Mouse (Mus musculus): ENCODE data around the gene Casp7.
A peak's percentile ranks its signal among the peaks of the same experiment; 100 is the strongest.
"Not testable (repeated sequence)": the region's sequence is repeated elsewhere in the genome, so short reads cannot be mapped to it uniquely, and the experiment has no call there.

Casp7 gene

GRCm38 (mm10) chr19:56385546-56385945, 11.4 kb upstream of the Casp7 start:
- no peak for DNase-seq (ENCODE audit: low spot score in 2 of 2)

- DNase-seq (ENCODE audit: low spot score in 2 of 2), result no peak
Measured at GRCm38 (mm10) chr19:56386095-56386494, 10.8 kb upstream of the Casp7 start.

GRCm38 (mm10) chr19:56387726-56388302, 9.1 kb upstream of the Casp7 start:
- DNase-seq (ENCODE audit: low spot score in 2 of 2), result no peak

- no peak for DNase-seq (ENCODE audit: low spot score in 2 of 2)
Measured at GRCm38 (mm10) chr19:56389176-56389575, 7.8 kb upstream of the Casp7 start.

GRCm38 (mm10) chr19:56389879-56390278, 7.0 kb upstream of the Casp7 start, which contains the start of gene Nrap:
Gene Nrap (minus strand): TSS chr19:56390037.
- DNase-seq (ENCODE audit: low spot score in 2 of 2), result no peak

GRCm38 (mm10) chr19:56391307-56392046, 5.5 kb upstream of the Casp7 start:
- no peak for DNase-seq (ENCODE audit: low spot score in 2 of 2)

GRCm38 (mm10) chr19:56393311-56393866, 3.5 kb upstream of the Casp7 start:
- no peak for DNase-seq (ENCODE audit: low spot score in 2 of 2)

- no peak for DNase-seq (ENCODE audit: low spot score in 2 of 2)
Measured at GRCm38 (mm10) chr19:56395183-56395935, 1.6 kb upstream of the Casp7 start.

- DNase-seq (ENCODE audit: low spot score in 2 of 2), result no peak
Measured at GRCm38 (mm10) chr19:56396227-56396626, 702 bp upstream of the Casp7 start.

GRCm38 (mm10) chr19:56397663-56398527, 966 bp downstream of the Casp7 start:
- no peak for DNase-seq (ENCODE audit: low spot score in 2 of 2)

GRCm38 (mm10) chr19:56398528-56398795, 1.5 kb downstream of the Casp7 start:
- DNase-seq (ENCODE audit: low spot score in 2 of 2), result no peak

- no peak for DNase-seq (ENCODE audit: low spot score in 2 of 2)
Measured at GRCm38 (mm10) chr19:56400200-56400599, 3.3 kb downstream of the Casp7 start.

GRCm38 (mm10) chr19:56401864-56402263, 4.9 kb downstream of the Casp7 start:
- no peak for DNase-seq (ENCODE audit: low spot score in 2 of 2)

GRCm38 (mm10) chr19:56405824-56406223, 8.9 kb downstream of the Casp7 start:
- no peak for DNase-seq (ENCODE audit: low spot score in 2 of 2)

- DNase-seq (ENCODE audit: low spot score in 2 of 2), result no peak
Measured at GRCm38 (mm10) chr19:56406581-56406980, 9.7 kb downstream of the Casp7 start.

GRCm38 (mm10) chr19:56409884-56410283, 13.0 kb downstream of the Casp7 start:
- not testable (repeated sequence) for DNase-seq (ENCODE audit: low spot score in 2 of 2)

GRCm38 (mm10) chr19:56418404-56418803, 21.5 kb downstream of the Casp7 start:
- DNase-seq (ENCODE audit: low spot score in 2 of 2), result no peak

- DNase-seq (ENCODE audit: low spot score in 2 of 2), result no peak
Measured at GRCm38 (mm10) chr19:56419452-56419851, 22.5 kb downstream of the Casp7 start.

- no peak for DNase-seq (ENCODE audit: low spot score in 2 of 2)
Measured at GRCm38 (mm10) chr19:56420345-56420744, 23.4 kb downstream of the Casp7 start.

- DNase-seq (ENCODE audit: low spot score in 2 of 2), result peak; percentile 94 to 98
Measured at GRCm38 (mm10) chr19:56422476-56423338, 25.8 kb downstream of the Casp7 start.

- peak in 1 of 2 experiments; percentile 22 for DNase-seq (ENCODE audit: low spot score in 2 of 2)
Measured at GRCm38 (mm10) chr19:56423370-56423769, 26.4 kb downstream of the Casp7 start.

All from frontal cortex, postnatal 25 days (tissue).